Mouse (Mus musculus) neural tube, embryonic 11.5 days (tissue): ENCODE measurements around the gene Gab2. TPM values are rescaled to one million over a fixed set of nuclear protein-coding genes. Genes with fewer than 3 reads are reported as not detected.
"Not testable (repeated sequence)": the region's sequence is repeated elsewhere in the genome, so short reads cannot be mapped to it uniquely, and the experiment has no call there.

Source experiments
- ATAC-seq: fragments of 200-750 bp; cut with Nextera tagmentation; 2 replicates; pipeline ENCODE4 v1.8.0; 2017; ENCODE audit warnings: moderate number of reproducible peaks, mild to moderate bottlenecking, moderate TSS enrichment, moderate library complexity; ENCODE audit not compliant: insufficient read depth, low FRiP score, low TSS enrichment
- DNase-seq: peaks from one replicate; pipeline ENCODE4 v3.0.0-alpha.2; 2015; ENCODE audit warnings: low spot score
- H3K27ac ChIP-seq: fragments of 300-500 bp; sonication (generic); 2 replicates; pipeline ENCODE4 v1.5.1; 2014; ENCODE audit warnings: low read depth, mild to moderate bottlenecking, low read length
- H3K27me3 ChIP-seq: fragments of 300-500 bp; sonication (generic); 2 replicates; pipeline ENCODE4 v1.6.1; 2014; ENCODE audit warnings: mild to moderate bottlenecking, low read length, mixed read lengths; ENCODE audit not compliant: control insufficient read depth, insufficient read depth
- H3K36me3 ChIP-seq: fragments of 300-500 bp; sonication (generic); 2 replicates; pipeline ENCODE4 v1.6.1; 2014; ENCODE audit warnings: mild to moderate bottlenecking, low read length, moderate library complexity, mixed read lengths; ENCODE audit not compliant: control insufficient read depth, insufficient read depth
- H3K4me1 ChIP-seq: fragments of 300-500 bp; sonication (generic); 2 replicates; pipeline ENCODE4 v1.6.1; 2014; ENCODE audit warnings: low read length, mixed read lengths; ENCODE audit not compliant: control insufficient read depth, insufficient read depth
- H3K4me2 ChIP-seq: fragments of 300-500 bp; sonication (generic); 2 replicates; pipeline ENCODE4 v1.6.1; 2014; ENCODE audit warnings: low read depth, mild to moderate bottlenecking, moderate library complexity
- H3K4me3 ChIP-seq: fragments of 300-500 bp; sonication (generic); 2 replicates; pipeline ENCODE4 v1.5.1; 2014; ENCODE audit warnings: low read depth, low read length
- H3K9ac ChIP-seq: fragments of 300-500 bp; sonication (generic); 2 replicates; pipeline ENCODE4 v1.6.1; 2014; ENCODE audit warnings: mild to moderate bottlenecking, low read length
- H3K9me3 ChIP-seq: fragments of 300-500 bp; sonication (generic); 2 replicates; pipeline ENCODE4 v1.6.1; 2016; ENCODE audit warnings: low read length; ENCODE audit not compliant: control insufficient read depth
- WGBS: fragments of 180-500 bp; shearing (Covaris S2); extraction: QIAGEN DNeasy Blood & Tissue Kit; methylation state at CpG from one replicate; pipeline ENCODE4 v1.1.7; 2014; 5-methylcytosine and 5-hydroxymethylcytosine counted together
- polyA plus RNA-seq: library from polyadenylated mRNA; unstranded; fragments of >200 nt; fragmentation: Nextera tagmentation; extraction: Ambion mirVana; gene quantifications from 2 replicates; pipeline ENCODE4 v1.2.1, GENCODE M21; 2014

Gab2 gene
- polyA plus RNA-seq, 1 experiment from 2014 or later, result 12.9 TPM

- Histone ChIP-seq H3K4me3 (no peak overlapping the region), H3K9me3 (no peaks in the 10 kb centered on the region), H3K4me1 (no peaks in the 10 kb centered on the region), H3K9ac (no peak overlapping the region), H3K27me3 (no peaks in the 10 kb centered on the region), H3K4me2 (no peak overlapping the region), H3K27ac (no peak overlapping the region), H3K36me3 (no peaks in the 10 kb centered on the region)
- DNase-seq, result no peak
- WGBS, result 67% methylated on average over 1 of the region's 1 CpGs
- ATAC-seq, result no peak
Observed at GRCm38 (mm10) chr7:97208811-97209549, 127.6 kb downstream of the Gab2 start.

DNA sequence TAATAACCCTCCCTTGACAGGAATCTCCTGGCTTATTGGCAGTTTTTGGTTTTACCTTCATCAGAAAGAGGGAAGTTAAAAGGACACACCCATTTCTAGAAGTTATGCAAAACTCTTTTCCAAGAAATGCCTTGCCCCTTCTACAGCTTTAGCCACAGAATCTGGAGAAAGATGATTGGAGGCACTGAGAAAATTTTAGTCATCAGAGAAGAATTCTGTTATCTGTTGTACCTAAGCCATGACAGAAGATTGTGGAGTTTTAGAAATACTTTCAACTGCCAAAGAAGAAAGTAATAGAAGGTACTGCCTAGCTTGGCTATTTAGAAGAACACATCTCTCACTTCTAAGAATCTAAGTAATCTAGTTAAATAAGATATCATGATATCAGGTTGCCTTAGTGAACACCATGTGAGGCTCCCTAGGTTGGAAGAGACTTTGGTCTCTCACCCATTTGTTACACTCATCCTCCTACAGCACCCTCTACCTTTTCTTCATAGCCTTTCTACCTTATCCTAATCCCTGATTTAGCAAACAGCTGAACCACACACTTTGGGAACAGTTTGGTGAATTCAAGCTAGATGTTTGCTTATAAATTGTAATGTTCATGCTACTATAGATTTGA, 128.8 kb downstream of the Gab2 start:
- ATAC-seq, result no peak
- Histone ChIP-seq H3K4me1 (no peaks in the 10 kb centered on the region), H3K36me3 (no peaks in the 10 kb centered on the region), H3K4me2 (no peak overlapping the region), H3K27ac (no peak overlapping the region), H3K9me3 (no peaks in the 10 kb centered on the region), H3K4me3 (no peak overlapping the region), H3K27me3 (no peaks in the 10 kb centered on the region), H3K9ac (no peak overlapping the region)
- no peak for DNase-seq

GRCm38 (mm10) chr7:97211117-97211516, 129.7 kb downstream of the Gab2 start:
- Histone ChIP-seq H3K36me3 (no peaks in the 10 kb centered on the region), H3K9ac (no peak overlapping the region), H3K4me3 (no peak overlapping the region), H3K4me2 (no peak overlapping the region), H3K27ac (no peak overlapping the region), H3K4me1 (no peaks in the 10 kb centered on the region), H3K9me3 (no peaks in the 10 kb centered on the region), H3K27me3 (no peaks in the 10 kb centered on the region)
- DNase-seq (no peak), ATAC-seq (no peak)
- 89% methylated on average over 4 of the region's 4 CpGs for WGBS

DNA sequence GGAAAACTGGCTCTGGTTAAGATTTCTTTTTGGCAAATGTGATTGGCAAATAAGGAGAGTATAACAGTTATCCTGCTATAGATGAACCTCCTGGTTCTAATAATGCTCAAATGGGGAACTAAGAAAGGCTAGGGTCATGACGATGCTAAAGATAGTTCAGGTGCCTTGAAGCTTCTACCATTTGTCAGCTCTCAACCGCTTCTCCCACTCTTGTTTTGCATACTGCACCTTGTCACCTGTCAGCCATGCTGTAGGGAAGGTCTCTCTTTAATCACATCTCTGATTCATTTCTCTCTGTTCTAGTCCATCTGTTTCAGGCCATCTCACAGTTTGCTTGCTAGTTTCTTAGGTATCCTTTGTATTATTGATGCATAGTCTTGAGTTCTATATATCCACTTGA, 142.4 kb downstream of the Gab2 start:
- DNase-seq, result no peak
- no peak overlapping the region for H3K9ac ChIP-seq
- H3K4me2 ChIP-seq, result no peak overlapping the region
- H3K9me3 ChIP-seq, result no peaks in the 10 kb centered on the region
- no peaks in the 10 kb centered on the region for H3K4me1 ChIP-seq
- 92% methylated on average over 2 of the region's 2 CpGs for WGBS
- no peaks in the 10 kb centered on the region for H3K36me3 ChIP-seq
- ATAC-seq, result no peak
- no peak overlapping the region for H3K27ac ChIP-seq
- H3K4me3 ChIP-seq, result no peak overlapping the region
- no peaks in the 10 kb centered on the region for H3K27me3 ChIP-seq

- Histone ChIP-seq H3K27ac (no peak overlapping the region), H3K9ac (no peak overlapping the region), H3K9me3 (no peaks in the 10 kb centered on the region), H3K4me3 (no peak overlapping the region), H3K4me1 (no peaks in the 10 kb centered on the region), H3K36me3 (no peaks in the 10 kb centered on the region), H3K4me2 (no peak overlapping the region), H3K27me3 (no peaks in the 10 kb centered on the region)
- 75% methylated on average over 2 of the region's 2 CpGs for WGBS
- no peak for DNase-seq
- ATAC-seq, result no peak
Observed at GRCm38 (mm10) chr7:97245261-97245949, 164.0 kb downstream of the Gab2 start.

DNA sequence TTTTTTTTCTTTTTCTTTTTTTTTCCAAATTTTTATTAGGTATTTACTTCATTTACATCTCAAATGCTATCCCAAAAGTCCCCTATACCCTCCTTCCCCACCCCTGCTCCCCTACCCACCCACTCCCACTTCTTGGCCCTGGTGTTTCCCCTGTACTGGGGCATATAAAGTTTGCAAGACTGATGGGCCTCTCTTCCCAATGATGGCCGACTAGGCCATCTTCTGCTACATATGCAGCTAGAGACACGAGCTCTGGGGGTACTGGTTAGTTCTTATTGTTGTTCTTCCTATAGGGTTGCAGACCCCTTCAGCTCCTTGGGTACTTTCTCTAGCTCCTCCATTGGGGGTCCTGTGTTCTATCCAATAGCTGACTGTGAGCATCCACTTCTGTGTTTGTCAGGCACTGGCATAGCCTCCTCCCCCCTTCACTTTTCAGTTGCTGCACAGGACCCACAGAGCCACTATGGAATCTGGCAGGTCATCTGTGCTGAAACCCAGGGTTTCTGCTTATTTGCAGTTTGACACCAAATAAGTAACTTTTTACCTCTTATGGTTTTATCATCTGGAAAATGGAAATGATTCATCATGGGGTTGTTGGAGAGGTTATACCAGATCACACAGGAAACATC, 164.7 kb downstream of the Gab2 start:
- 64% methylated on average over 2 of the region's 2 CpGs for WGBS
- H3K9ac ChIP-seq, result not testable (repeated sequence)

GRCm38 (mm10) chr7:97247661-97248060, 166.3 kb downstream of the Gab2 start:
- H3K4me1 ChIP-seq, result no peaks in the 10 kb centered on the region
- H3K4me3 ChIP-seq, result no peak overlapping the region
- WGBS, result 69% methylated on average over 1 of the region's 1 CpGs
- H3K27ac ChIP-seq, result no peak overlapping the region
- no peak overlapping the region for H3K9ac ChIP-seq
- ATAC-seq, result no peak
- H3K9me3 ChIP-seq, result no peaks in the 10 kb centered on the region
- H3K36me3 ChIP-seq, result no peaks in the 10 kb centered on the region
- H3K27me3 ChIP-seq, result no peaks in the 10 kb centered on the region
- no peak for DNase-seq
- H3K4me2 ChIP-seq, result no peak overlapping the region

More for the DNA sequence above, 164.7 kb downstream of the Gab2 start:
- not testable (repeated sequence) for H3K27me3 ChIP-seq, H3K4me1 ChIP-seq, H3K4me2 ChIP-seq, DNase-seq, H3K27ac ChIP-seq, H3K4me3 ChIP-seq, H3K36me3 ChIP-seq, ATAC-seq, H3K9me3 ChIP-seq

- Histone ChIP-seq H3K27me3 (no peaks in the 10 kb centered on the region), H3K9me3 (no peaks in the 10 kb centered on the region), H3K27ac (no peak overlapping the region), H3K4me3 (no peak overlapping the region), H3K9ac (no peak overlapping the region), H3K4me1 (no peaks in the 10 kb centered on the region), H3K4me2 (no peak overlapping the region), H3K36me3 (no peaks in the 10 kb centered on the region)
- DNase-seq (no peak), ATAC-seq (no peak)
- 79% methylated on average over 5 of the region's 5 CpGs for WGBS
Observed at GRCm38 (mm10) chr7:97248136-97248535, 166.8 kb downstream of the Gab2 start.
